Mouse (Mus musculus): ENCODE results near the gene Usp22.

The Usp22 gene

GRCm38 (mm10) chr11:61104241-61104901 is 70.5 kb downstream of the Usp22 start:
- DNase-seq (ENCODE audit: low spot score), result peak; percentile 67

GRCm38 (mm10) chr11:61102397-61103339 is 72.2 kb downstream of the Usp22 start:
- no peak for DNase-seq (ENCODE audit: low spot score)
